Mouse (Mus musculus) fibroblast of lung, adult 2 months (primary cell): ENCODE results near the gene C87977.
"Not testable (repeated sequence)": the region's sequence is repeated elsewhere in the genome, so short reads cannot be mapped to it uniquely, and the experiment has no call there.

ENCODE experiments used
- DNase-seq: peaks from one replicate; pipeline ENCODE4 v3.0.0-alpha.2; 2011; ENCODE audit warnings: low read depth

Gene C87977

DNA sequence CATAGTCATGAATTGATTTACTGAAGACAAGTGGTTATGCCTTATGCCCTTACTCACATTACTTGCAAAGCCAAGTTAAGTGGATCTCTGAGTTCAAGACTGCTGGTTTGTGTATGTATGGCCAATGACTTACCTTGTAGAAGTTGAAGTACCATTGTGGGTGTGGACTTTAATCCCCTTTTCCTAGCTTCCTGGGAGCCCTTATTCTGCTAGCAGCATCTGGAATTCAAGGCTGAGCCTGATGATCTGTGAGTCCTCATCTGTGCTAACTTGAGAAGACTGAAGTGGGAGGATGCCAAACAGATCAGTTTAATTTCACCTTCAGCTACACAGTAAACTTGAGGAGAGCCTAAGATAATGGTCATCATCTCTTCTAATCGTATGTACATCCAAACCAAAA lies at the start of gene C87977:
TSS of gene C87977 (minus strand) at position 101 of the 400 bp plus-strand sequence.
- not testable (repeated sequence) for DNase-seq

DNA sequence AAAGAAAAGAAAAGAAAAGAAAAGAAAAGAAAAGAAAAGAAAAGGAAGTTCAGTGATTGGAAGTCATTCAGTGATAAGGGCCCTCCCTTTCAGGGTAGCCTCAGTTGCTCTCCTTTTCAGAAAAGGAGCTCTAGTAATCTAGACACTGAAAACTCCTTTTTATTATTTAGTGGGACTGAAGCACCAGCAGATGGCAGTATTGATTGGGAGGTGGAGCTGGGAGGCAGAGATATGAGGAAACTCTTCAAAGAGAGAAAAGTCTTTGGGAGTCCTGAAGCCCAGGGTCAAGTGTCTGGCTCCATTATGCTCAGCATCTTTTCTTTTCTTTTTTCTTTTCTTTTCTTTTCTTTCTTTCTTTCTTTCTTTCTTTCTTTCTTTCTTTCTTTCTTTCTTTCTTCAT lies 41.6 kb upstream of the C87977 start:
- DNase-seq = not testable (repeated sequence)

DNA sequence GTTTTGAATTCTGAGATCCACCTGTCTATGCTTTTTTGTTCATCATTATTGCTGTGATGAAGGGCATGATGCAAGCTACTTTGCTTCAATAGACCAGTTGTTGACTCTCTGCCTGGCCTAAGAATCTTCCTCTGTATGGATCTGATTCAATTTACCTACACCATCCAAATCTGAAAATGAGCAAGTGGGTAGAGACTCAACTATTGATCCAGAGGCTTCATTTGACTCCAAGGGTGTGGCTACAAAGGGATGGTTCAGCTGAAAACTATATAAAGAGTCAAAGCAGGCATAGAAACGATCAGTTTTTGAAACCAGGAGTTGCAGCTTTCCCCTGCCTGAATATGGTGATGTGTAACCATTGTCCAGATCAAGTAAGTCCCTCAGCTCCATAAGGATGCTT lies 22.7 kb downstream of the C87977 start, which contains the start of gene Oog2:
TSS of gene Oog2 (plus strand) at position 301 of the 400 bp plus-strand sequence.
- DNase-seq = no peak

DNA sequence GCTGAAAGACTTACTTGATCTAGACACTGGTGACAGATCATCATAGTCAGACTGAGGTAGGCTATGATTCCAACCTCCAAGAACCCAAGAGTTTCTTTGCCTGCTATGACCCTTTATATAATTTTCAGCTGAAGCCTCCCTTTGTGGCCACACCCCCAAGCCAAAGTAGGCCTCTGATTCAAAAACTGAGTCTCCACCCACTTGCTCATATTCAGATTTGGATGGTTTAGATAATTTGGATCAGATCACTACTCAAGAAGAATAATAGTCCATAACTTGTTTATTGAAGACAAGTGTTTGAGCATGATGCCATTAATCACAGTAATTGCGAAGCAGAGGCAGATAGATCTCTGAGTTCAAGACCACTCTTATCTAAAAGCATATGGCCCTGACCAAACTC lies 50.6 kb downstream of the C87977 start, which contains the start of gene Oog3:
TSS of gene Oog3 (minus strand) at position 101 of the 400 bp plus-strand sequence.
- DNase-seq = no peak
